Mouse (Mus musculus) embryonic facial prominence, embryonic 10.5 days (tissue): ENCODE measurements at regions not wholly inside any gene's neighbourhood (a gene's known extent, or its start where the extent isn't known, plus 50 kb on each side); places are given as distances from the start of the nearest gene placed in this dataset.

Experiments used
- DNase-seq: peaks from one replicate; pipeline ENCODE4 v3.0.0-alpha.2; 2017; ENCODE audit warnings: low spot score
- H3K27ac ChIP-seq: fragments of 300-500 bp; sonication (generic); replicated peaks from 2 replicates; pipeline ENCODE4 v1.5.1; 2016; ENCODE audit warnings: mild to moderate bottlenecking
- H3K27me3 ChIP-seq: fragments of 300-500 bp; sonication (generic); replicated peaks from 2 replicates; pipeline ENCODE4 v1.6.1; 2016; ENCODE audit warnings: low read depth, mild to moderate bottlenecking; ENCODE audit not compliant: poor library complexity, severe bottlenecking
- H3K36me3 ChIP-seq: fragments of 300-500 bp; sonication (generic); replicated peaks from 2 replicates; pipeline ENCODE4 v1.6.1; 2016; ENCODE audit warnings: mild to moderate bottlenecking, moderate library complexity
- H3K4me1 ChIP-seq: fragments of 300-500 bp; sonication (generic); 2 replicates; pipeline ENCODE4 v1.6.1; 2016
- H3K4me3 ChIP-seq: fragments of 300-500 bp; sonication (generic); 2 replicates; pipeline ENCODE4 v1.5.1; 2016; ENCODE audit warnings: mild to moderate bottlenecking, moderate library complexity
- H3K9me3 ChIP-seq: fragments of 300-500 bp; sonication (generic); 2 replicates; pipeline ENCODE4 v1.6.1; 2016; ENCODE audit warnings: mild to moderate bottlenecking
- WGBS: fragments of 180-500 bp; shearing (Covaris S2); methylation state at CpG from one replicate; pipeline ENCODE4 v1.1.7; 2016; 5-methylcytosine and 5-hydroxymethylcytosine counted together

DNA sequence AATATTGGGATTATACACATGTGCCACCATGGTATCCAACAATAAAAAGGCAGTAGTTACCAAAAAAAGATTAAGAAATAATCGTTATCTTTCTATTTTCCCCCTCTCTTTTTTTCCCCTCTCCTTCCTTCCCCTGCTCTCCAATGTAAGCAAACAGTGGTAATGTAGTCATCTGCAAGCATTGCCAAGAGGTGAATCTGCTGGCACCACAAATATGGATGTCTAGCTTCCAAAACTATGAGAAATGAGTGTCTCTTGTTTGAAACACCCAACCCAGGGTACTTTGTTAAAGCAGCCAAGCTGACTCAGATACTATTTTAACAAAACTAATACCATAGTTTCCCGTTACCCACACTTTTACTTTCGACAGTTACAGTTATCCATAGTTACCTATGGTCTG lies 784.2 kb downstream of the Gsdmc2 start:
- H3K4me1 ChIP-seq, result no peaks in the 10 kb centered on the region
- no peaks in the 10 kb centered on the region for H3K36me3 ChIP-seq
- WGBS, result 91% methylated on average over 3 of the region's 3 CpGs
- DNase-seq, result no peak
- H3K27ac ChIP-seq, result no peak overlapping the region
- no peak overlapping the region for H3K4me3 ChIP-seq
- H3K27me3 ChIP-seq, result no peaks in the 10 kb centered on the region
- H3K9me3 ChIP-seq, result no peaks in the 10 kb centered on the region

DNA sequence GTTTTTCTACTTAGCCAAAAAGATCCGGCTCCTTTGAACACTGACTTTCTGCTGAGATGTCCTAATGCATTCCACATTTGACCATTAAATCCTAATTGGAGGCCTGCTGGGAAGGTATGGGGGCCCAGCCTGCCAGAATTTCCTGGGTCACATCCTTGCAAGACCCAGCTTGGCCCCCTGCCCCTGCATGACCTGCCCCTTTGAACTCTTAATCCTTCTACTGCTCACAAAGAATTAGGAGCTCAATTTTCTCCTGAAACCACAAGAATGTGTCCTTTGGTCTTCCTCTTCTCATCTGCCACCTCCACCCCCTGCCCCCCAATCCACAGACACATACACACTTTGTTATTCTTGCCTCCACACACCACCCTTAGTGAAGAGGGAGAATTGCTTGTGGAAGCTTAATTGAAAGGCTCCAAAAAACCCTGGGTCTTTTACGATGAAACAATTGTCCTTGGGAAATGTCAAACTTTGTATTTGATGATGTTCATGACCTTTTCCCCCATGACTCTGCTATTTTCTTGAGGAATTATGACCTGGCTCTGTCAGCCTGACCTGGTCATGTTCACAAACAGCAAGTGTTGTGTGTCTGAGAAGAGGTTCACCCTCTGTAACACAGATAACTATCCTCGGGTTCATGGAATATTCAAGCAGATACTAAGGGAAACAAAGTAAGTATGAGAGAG lies 792.3 kb downstream of the Gsdmc2 start:
- H3K4me3 ChIP-seq, result no peak overlapping the region
- no peaks in the 10 kb centered on the region for H3K27me3 ChIP-seq
- peak; percentile 86 for DNase-seq
- WGBS, result 3% methylated on average over 3 of the region's 3 CpGs
- H3K27ac ChIP-seq, result peak overlapping the region; percentile 35; the same call in 1 of the 2 replicates
- no peaks in the 10 kb centered on the region for H3K36me3 ChIP-seq
- H3K9me3 ChIP-seq, result no peaks in the 10 kb centered on the region
- H3K4me1 ChIP-seq, result peaks cover 24% of the 10 kb centered on the region

DNA sequence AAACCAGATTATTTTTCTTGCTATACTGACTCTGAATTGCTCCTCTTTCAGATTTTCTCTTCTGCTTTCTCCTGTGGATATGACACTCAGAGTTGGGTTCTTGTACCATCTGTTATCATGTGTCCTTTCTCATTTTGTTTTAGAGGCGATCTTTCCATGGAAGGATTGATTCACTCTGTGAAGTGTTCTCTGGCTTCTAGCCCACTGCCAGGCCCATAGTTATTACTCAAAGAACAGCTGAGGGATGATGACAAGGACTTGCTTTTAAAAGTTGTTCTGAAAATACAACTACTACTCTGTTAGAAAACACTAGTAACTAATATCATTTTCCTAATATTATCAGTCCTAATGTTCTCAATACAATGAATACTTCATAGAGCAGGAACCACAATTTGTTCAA lies 794.9 kb downstream of the Gsdmc2 start:
- H3K4me3 ChIP-seq, result no peak overlapping the region
- 95% methylated on average over 1 of the region's 1 CpGs for WGBS
- no peaks in the 10 kb centered on the region for H3K36me3 ChIP-seq
- H3K9me3 ChIP-seq, result no peaks in the 10 kb centered on the region
- no peak overlapping the region for H3K27ac ChIP-seq
- no peaks in the 10 kb centered on the region for H3K27me3 ChIP-seq
- H3K4me1 ChIP-seq, result peaks cover 24% of the 10 kb centered on the region
- DNase-seq, result no peak

GRCm38 (mm10) chr15:63042367-63042766 lies 802.6 kb downstream of the Gsdmc2 start:
- no peak overlapping the region for H3K27ac ChIP-seq
- no peaks in the 10 kb centered on the region for H3K27me3 ChIP-seq
- no peaks in the 10 kb centered on the region for H3K9me3 ChIP-seq
- H3K4me1 ChIP-seq, result no peaks in the 10 kb centered on the region
- DNase-seq, result no peak
- H3K4me3 ChIP-seq, result no peak overlapping the region
- H3K36me3 ChIP-seq, result no peaks in the 10 kb centered on the region

GRCm38 (mm10) chr15:63036241-63036640 lies 808.7 kb downstream of the Gsdmc2 start:
- Histone ChIP-seq H3K27ac (no peak overlapping the region), H3K9me3 (no peaks in the 10 kb centered on the region), H3K4me1 (no peaks in the 10 kb centered on the region), H3K4me3 (no peak overlapping the region), H3K36me3 (no peaks in the 10 kb centered on the region), H3K27me3 (no peaks in the 10 kb centered on the region)
- no peak for DNase-seq
- WGBS, result 93% methylated on average over 7 of the region's 7 CpGs

- Histone ChIP-seq H3K36me3 (no peaks in the 10 kb centered on the region), H3K4me3 (no peak overlapping the region), H3K27ac (no peak overlapping the region), H3K9me3 (no peaks in the 10 kb centered on the region), H3K4me1 (no peaks in the 10 kb centered on the region), H3K27me3 (no peaks in the 10 kb centered on the region)
- 89% methylated on average over 2 of the region's 2 CpGs for WGBS
- no peak for DNase-seq
These were observed 824.2 kb downstream of the Gsdmc2 start for GRCm38 (mm10) chr15:63020826-63021225.

GRCm38 (mm10) chr15:63017966-63018365 lies 827.0 kb downstream of the Gsdmc2 start:
- no peaks in the 10 kb centered on the region for H3K4me1 ChIP-seq
- no peak overlapping the region for H3K4me3 ChIP-seq
- WGBS, result 60% methylated on average over 3 of the region's 3 CpGs
- H3K27me3 ChIP-seq, result no peaks in the 10 kb centered on the region
- H3K9me3 ChIP-seq, result no peaks in the 10 kb centered on the region
- DNase-seq, result no peak
- H3K36me3 ChIP-seq, result no peaks in the 10 kb centered on the region
- no peak overlapping the region for H3K27ac ChIP-seq

GRCm38 (mm10) chr15:63006471-63007228 lies 838.3 kb downstream of the Gsdmc2 start:
- Histone ChIP-seq H3K27me3 (no peaks in the 10 kb centered on the region), H3K27ac (no peak overlapping the region), H3K36me3 (no peaks in the 10 kb centered on the region), H3K4me3 (no peak overlapping the region), H3K4me1 (no peaks in the 10 kb centered on the region), H3K9me3 (no peaks in the 10 kb centered on the region)
- WGBS, result 81% methylated on average over 14 of the region's 14 CpGs
- DNase-seq, result no peak

GRCm38 (mm10) chr15:62994691-62995090 lies 850.3 kb downstream of the Gsdmc2 start:
- 89% methylated on average over 2 of the region's 2 CpGs for WGBS
- Histone ChIP-seq H3K4me1 (no peaks in the 10 kb centered on the region), H3K27ac (no peak overlapping the region), H3K4me3 (no peak overlapping the region), H3K36me3 (no peaks in the 10 kb centered on the region), H3K27me3 (no peaks in the 10 kb centered on the region), H3K9me3 (no peaks in the 10 kb centered on the region)
- no peak for DNase-seq

DNA sequence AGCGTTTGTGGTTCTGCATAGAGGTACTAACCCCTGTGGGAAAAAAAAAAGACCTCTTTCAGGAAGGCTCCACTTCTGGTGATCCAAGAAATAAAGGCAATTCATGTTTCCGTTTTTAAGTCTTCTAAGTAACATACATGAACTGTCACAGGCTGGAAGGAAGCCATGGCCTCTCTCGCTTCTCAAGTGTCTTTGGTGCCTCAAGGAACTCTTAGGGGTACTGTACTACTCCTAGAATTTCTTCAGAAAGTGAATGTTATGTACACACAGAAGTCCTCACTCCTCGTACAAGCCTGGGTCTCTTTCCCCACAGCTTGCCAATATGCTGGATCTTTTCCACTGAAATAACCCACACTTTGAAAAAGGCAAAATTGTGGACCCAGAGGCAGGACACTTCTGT lies 858.1 kb downstream of the Gsdmc2 start:
- H3K27ac ChIP-seq, result no peak overlapping the region
- no peaks in the 10 kb centered on the region for H3K36me3 ChIP-seq
- H3K4me1 ChIP-seq, result peaks cover 5% of the 10 kb centered on the region; the same call in 1 of the 2 replicates
- H3K4me3 ChIP-seq, result no peak overlapping the region
- DNase-seq, result no peak
- H3K9me3 ChIP-seq, result no peaks in the 10 kb centered on the region
- WGBS, result 82% methylated on average over 4 of the region's 4 CpGs
- no peaks in the 10 kb centered on the region for H3K27me3 ChIP-seq

- no peak overlapping the region for H3K27ac ChIP-seq
- no peak overlapping the region for H3K4me3 ChIP-seq
- peaks cover 5% of the 10 kb centered on the region; the same call in 1 of the 2 replicates for H3K4me1 ChIP-seq
- H3K27me3 ChIP-seq, result no peaks in the 10 kb centered on the region
- WGBS, result 87% methylated on average over 7 of the region's 7 CpGs
- H3K9me3 ChIP-seq, result no peaks in the 10 kb centered on the region
- H3K36me3 ChIP-seq, result no peaks in the 10 kb centered on the region
- no peak for DNase-seq
These were observed 858.8 kb downstream of the Gsdmc2 start for GRCm38 (mm10) chr15:62986147-62986546.

DNA sequence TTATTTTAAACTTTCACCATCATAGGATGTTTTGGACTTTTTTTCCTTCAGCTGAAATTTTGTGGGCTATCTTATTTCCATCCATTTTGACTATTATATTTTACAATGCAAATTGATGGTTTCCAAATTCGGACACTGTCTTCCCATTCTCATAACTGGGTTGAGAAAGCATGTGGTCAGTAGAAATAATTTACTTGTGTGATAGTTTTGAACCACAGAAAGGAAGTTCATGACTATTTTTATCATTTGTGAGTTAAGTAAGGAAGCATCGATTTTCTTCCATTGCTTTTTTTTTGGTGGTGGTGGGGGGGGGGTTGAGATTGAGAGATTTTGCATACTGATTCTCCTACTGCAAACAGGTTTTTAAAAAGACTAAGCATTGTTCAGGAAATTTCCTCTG lies 874.4 kb downstream of the Gsdmc2 start:
- no peaks in the 10 kb centered on the region for H3K9me3 ChIP-seq
- DNase-seq, result no peak
- no peak overlapping the region for H3K27ac ChIP-seq
- no peak overlapping the region for H3K4me3 ChIP-seq
- no peaks in the 10 kb centered on the region for H3K27me3 ChIP-seq
- 87% methylated on average over 2 of the region's 2 CpGs for WGBS
- no peaks in the 10 kb centered on the region for H3K36me3 ChIP-seq
- 0 out of 2 replicates have a peak, but pooled peaks cover 5% of the 10 kb centered on the region for H3K4me1 ChIP-seq

- Histone ChIP-seq H3K36me3 (no peaks in the 10 kb centered on the region), H3K27ac (no peak overlapping the region), H3K4me3 (no peak overlapping the region), H3K4me1 (no peaks in the 10 kb centered on the region), H3K27me3 (no peaks in the 10 kb centered on the region), H3K9me3 (no peaks in the 10 kb centered on the region)
- DNase-seq, result no peak
- WGBS, result 91% methylated on average over 5 of the region's 5 CpGs
These were observed 882.3 kb downstream of the Gsdmc2 start for GRCm38 (mm10) chr15:62962681-62963080.
